Mouse (Mus musculus) left cerebral cortex, adult 8-10 months (tissue): ENCODE measurements at regions not wholly inside any gene's neighbourhood (a gene's known extent, or its start where the extent isn't known, plus 50 kb on each side); places are given as distances from the start of the nearest gene placed in this dataset.

Experiments
- DNase-seq, 2 experiments: peaks; one replicate each; pipeline ENCODE4 v3.0.0; 2022; ENCODE audit warnings: low spot score in 2 of 2

DNA sequence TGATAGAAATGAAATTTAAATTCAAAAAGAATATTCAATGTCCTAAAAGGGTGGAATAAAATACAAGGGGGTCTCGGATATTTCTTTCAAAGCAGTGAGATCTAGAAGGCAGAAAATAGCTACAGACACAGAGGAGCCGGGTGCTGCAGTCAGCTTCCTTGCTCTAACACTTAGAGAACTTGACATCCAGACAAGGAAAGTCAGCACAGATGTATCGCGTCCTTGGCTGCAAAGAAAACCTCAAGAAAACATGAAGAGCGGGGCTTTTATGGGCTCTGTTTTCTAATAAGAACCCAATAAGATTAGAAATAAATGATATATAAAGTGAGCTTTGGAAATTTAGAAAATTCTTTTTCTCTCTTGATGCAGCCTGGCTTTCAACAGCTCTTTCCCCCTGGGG, 53.1 kb upstream of the Glis3 start:
- no peak for DNase-seq

- DNase-seq: no peak
Observed at GRCm38 (mm10) chr19:28733781-28734180, 53.9 kb upstream of the Glis3 start.

DNA sequence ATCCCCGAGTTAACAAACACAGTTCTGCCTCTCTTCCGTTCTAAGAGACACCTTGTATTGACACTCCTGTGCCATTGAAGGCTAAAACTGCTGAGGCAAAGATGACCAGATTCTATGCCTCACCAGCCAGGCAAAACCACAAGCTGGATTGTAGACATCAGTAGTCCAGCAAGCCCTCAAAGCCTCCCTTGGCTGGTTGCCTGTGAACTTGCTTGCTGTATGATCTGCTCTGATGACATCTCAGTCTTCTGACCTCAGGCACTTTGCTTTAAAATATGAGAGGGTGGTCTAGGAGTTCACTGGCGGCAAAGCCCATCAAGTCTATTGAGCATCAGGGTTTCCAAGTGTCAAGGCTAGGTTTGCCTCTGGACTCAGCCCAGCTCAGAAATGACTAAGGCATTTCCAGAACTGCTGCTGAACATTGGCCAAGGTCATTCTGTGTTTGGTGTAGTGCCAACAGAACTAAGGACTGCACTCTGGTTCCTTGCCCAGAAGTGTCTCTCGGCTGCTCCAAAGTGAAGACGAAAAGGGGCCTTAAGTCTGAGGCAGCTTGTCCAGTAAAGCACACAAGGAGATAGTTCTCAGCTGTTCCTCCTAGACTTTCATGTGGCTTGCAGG, 63.4 kb upstream of the Glis3 start:
- no peak for DNase-seq

DNA sequence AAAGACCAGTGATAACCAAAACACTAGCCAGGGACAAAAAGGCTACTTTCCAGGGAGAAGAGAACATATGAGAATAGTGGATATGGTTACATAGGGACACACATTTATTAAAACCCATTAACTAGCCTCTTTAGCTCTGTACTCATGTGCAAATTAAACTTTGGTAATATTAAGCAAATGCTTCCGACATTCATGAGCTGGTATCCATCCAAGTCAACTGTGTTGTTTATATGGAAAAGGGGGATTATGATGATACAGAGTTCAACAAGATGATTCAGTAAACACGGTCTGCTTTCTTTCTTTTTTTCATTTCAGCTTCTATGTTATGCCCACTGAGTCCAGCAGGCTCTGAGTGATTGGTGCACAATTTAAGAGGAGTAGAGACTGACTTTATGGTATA, 65.2 kb upstream of the Glis3 start:
- no peak for DNase-seq

- DNase-seq: no peak
Observed at GRCm38 (mm10) chr19:28745534-28745933, 65.7 kb upstream of the Glis3 start.

DNA sequence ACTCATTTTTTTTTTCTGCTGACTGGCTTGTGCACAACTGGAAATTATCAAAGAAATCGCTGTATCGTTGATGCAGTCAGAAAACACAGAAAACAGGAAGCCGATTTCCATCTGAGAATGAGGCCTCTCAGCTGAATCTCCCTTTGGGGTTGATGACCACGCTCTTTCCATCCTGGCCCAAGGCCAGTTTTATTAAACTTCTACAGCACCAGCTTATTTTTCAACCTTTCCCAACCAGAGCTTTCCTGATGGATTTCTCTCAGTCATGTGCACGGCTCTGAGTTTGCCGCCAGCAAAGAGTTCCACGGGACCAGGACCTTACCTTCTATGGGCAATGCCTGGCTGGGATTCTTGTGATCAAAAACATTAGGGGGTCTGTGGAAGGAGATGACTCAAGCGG, 71.2 kb upstream of the Glis3 start:
- no peak for DNase-seq

GRCm38 (mm10) chr19:28758854-28759253, 76.0 kb upstream of the Slc1a1 start:
- peak; percentile 43 to 69 for DNase-seq

DNA sequence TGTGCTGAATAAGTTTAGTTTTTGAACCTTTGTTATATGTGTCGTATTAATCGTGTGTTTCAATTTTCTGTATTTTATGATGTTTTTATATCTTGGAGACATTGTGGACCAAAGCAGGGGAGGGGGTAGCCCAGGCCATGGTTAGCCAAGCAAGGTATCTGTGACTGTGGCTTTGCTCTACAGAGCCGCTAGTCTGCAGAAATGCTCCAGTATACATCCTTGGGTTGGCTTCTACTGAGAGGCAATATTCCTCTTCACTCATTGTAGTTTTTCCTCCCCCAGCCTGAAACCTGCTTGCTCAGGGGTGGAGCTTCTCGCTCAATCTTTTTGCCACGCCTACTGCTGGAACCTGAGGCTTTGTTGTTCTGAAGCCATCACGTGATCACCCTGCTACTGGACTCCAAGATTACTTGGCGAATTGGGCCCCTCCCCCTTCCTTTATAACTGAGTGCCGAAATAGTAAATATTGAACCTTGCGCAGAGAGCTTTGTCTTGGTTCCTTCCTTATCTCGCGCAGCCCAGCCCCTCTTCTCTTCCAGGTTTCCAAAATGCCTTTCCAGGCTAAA, 70.0 kb upstream of the Slc1a1 start:
- DNase-seq: no peak

DNA sequence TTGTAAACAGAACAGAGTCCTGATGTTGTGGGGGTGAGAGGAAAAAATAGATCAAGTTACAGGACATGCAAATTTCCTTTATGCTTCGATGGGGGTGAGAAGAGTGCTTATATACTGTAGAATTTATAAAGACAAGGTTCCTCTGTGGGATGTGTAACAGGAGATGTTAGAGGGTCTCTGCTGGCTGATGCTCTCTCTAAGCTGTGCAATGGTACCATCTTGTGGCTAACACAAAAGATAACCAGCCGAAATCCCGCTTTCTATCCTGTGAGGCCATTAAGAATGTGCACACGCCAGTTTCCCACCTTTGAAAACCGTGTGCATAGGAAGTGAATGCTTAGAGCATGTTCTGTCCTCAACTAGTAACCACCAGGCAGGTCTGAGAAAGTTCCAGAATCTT, 66.6 kb upstream of the Slc1a1 start:
- no peak for DNase-seq

DNA sequence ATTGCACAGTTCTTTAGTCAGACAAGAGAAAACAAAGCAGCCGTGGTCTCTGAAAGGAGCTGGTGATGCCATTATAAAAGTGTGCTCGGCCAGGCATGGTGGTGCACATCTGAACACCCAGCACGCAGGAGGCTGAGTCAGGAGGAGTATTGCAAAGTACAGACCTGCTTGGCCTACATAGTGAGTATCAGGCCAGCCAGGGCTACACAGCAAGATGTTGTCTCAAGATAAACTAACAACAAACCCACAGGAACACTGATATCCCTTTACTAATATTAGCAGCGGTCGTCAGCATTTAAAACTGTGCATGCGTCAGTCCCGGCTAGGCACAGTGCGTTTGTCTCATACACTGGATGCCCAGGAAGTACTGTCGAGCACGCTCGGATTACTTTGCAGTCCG, 64.4 kb upstream of the Slc1a1 start:
- no peak for DNase-seq

DNA sequence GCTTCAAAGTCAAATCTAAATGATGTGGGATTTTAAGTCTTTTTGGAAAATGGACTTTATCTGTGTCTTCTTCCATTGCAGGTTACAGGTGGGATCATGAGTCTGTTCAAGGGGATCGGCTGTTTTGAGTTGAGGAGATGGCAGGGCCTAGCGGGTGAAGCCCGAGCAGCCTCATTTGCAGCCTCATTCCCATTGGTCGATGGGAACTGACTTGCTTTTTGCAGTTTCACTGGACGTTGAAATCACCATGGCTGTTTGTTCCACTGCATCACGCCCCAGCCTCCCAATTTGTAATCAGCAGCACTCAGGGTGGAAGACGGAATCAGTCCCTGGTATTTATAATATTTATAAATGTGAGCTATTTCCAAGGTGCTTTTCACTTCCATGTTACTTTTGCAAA, 63.0 kb upstream of the Slc1a1 start:
- no peak for DNase-seq

DNA sequence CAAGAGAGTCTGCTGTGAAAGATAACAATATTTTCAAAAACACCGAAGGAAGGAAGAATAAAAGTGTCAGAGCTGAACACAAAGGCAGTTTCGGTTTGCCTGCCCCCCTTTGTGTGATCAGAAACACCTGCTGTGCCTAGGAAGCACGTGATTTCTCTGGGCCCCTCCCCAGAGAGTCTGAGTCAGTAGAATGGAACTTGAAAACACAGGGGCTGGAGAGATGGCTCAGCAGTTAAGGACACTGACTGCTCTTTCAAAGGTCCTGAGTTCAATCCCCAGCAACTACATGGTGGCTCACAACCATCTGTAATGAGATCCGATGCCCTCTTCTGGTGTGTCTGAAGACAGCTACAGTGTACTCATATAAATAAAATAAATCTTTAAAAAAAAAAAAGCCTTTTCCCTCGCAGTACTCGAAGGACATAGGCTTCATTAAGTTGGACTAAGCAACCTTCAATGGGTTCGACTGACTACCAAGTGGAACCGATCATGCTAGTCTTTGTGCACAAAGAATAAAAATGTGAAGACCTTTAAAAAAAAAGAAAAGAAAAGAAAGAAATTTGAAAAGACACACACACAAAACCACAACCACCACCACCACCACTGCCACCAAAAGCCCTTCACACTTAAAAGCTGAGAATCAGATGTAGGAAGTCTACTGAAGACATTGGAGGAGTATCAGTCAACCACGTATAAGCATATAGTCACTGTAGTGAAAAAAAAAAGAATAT, 61.8 kb upstream of the Slc1a1 start:
- no peak for DNase-seq

- peak in 1 of 2 experiments; percentile 9 for DNase-seq
Observed at GRCm38 (mm10) chr19:28776868-28777267, 58.0 kb upstream of the Slc1a1 start.

DNA sequence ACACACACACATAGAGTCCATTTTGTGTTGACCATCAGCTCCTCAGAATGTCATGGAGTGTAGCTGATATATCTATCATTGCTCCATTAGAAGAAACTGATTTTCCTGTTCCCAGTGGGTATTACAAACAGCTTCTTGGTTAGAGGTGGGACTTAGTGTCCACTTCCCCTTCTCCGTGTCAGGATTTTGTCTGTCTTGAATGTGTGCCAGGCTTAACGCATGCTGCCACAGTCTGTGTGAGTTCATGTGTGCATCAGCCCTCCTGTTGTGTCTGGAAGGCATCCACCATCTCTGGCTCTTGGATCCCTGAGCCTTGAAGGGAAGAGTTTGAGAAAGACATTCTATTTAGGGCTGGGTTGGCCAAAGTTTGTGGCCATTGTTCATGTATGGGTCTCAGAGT, 57.2 kb upstream of the Slc1a1 start:
- no peak for DNase-seq

DNA sequence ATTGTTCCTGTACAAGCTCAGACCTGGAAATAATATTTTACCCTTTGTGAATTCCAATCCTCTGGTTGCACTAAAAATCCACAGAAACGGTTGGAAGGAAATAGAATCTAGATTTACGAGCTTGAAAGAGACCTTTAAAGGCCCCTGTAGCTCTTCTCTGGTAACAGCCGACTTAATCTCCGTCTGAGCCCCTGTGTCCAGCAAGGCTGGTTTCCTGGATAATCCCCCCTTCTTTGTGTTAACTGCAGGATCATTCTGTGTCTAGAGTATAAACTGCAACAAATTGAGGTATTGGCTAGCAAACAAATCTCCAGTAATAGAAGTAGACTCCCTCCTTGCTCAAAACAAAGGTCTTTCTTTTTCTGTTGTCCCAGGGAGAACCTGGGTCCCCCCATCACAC, 56.5 kb upstream of the Slc1a1 start:
- DNase-seq: no peak

GRCm38 (mm10) chr19:28781971-28782370, 52.9 kb upstream of the Slc1a1 start:
- no peak for DNase-seq
